Mouse (Mus musculus): ENCODE measurements at regions not wholly inside any gene's neighbourhood (a gene's known extent, or its start where the extent isn't known, plus 50 kb on each side); places are given as distances from the start of the nearest gene placed in this dataset.
A peak's percentile ranks its signal among the peaks of the same experiment; 100 is the strongest.

DNA sequence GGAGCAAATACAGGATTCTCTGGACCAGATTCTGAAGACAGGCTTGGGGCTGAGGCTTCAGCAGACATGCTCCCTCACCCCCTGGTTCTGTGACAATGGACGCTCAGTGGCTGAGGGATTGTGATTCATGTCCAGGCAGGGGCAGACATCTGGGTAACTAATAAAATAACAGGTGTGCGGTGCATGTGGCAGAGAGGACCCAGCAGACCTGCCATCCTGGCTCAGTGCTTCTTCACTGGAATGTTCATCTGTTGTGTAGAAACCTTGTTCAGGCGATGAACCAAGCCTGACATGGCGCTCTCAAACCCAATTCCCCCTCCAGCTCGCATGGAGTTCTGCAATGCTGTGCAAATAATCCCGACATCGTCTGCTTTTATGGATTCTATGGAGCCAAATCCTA lies 183.0 kb downstream of the Ackr3 start:
- 79% methylated on average over 7 of the region's 7 CpGs for WGBS
- Histone ChIP-seq H3K36me3 (ENCODE audit: insufficient read depth, low read length) (no peaks in the 10 kb centered on the region), H3K9ac (replicated peaks; ENCODE audit: low read length) (no peak overlapping the region), H3K4me3 (ENCODE audit: low read length) (no peak overlapping the region), H3K27ac (ENCODE audit: low read length) (no peak overlapping the region), H3K4me1 (ENCODE audit: insufficient read depth, low read length) (no peaks in the 10 kb centered on the region), H3K9me3 (ENCODE audit: low read length) (no peaks in the 10 kb centered on the region), H3K4me2 (replicated peaks; ENCODE audit: low read depth, low read length) (no peak overlapping the region), H3K27me3 (ENCODE audit: insufficient read depth, low read length) (no peaks in the 10 kb centered on the region)
- no peak for ATAC-seq (ENCODE audit: low FRiP score, low TSS enrichment)

DNA sequence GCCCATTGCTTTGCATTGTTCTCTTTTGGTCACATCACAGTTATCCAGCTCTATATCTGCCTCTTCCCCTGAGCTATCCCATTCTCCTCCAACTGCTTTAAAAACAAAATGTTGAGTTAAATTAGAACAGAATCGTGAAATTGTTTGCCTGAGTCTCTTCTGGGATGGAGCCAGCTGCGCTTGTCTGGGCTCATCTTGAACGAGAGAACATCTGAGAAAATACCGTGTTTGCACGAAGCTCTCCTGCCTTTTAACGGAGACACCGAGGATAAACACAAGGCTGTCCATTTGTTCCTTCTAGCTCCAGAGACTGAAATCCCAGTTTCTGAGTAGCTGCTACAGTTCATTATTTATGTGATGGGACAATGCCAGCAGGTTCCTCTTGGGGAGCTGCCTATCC lies 186.6 kb downstream of the Ackr3 start:
- Histone ChIP-seq H3K4me3 (ENCODE audit: low read length) (no peak overlapping the region), H3K9ac (replicated peaks; ENCODE audit: low read length) (no peak overlapping the region), H3K4me2 (replicated peaks; ENCODE audit: low read depth, low read length) (no peak overlapping the region), H3K27me3 (ENCODE audit: insufficient read depth, low read length) (no peaks in the 10 kb centered on the region), H3K36me3 (ENCODE audit: insufficient read depth, low read length) (no peaks in the 10 kb centered on the region), H3K27ac (ENCODE audit: low read length) (no peak overlapping the region), H3K9me3 (ENCODE audit: low read length) (no peaks in the 10 kb centered on the region), H3K4me1 (ENCODE audit: insufficient read depth, low read length) (no peaks in the 10 kb centered on the region)
- no peak for ATAC-seq (ENCODE audit: low FRiP score, low TSS enrichment)
- WGBS = 76% methylated on average over 7 of the region's 7 CpGs

DNA sequence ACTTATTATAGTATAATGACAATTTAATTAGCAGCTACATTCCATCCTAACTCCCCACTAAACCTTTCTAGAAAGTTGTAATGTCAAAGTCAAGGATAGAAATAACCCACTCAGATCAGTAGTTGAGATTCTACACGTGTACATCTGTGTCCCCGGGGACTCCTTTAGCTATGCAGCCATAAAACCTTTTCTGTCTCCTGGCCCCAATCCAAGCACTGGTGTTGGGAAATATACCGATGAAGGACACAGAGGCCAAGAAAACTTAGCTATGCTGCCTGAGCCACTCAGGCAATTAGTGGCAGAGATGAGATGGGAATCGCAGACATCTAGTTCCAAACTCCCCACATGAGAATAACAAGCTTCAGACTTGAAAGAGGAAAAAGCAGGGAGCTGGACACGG lies 190.1 kb downstream of the Ackr3 start:
- H3K9ac ChIP-seq (replicated peaks; ENCODE audit: low read length) = no peak overlapping the region
- H3K4me3 ChIP-seq (ENCODE audit: low read length) = no peak overlapping the region
- no peak overlapping the region for H3K27ac ChIP-seq (ENCODE audit: low read length)
- H3K9me3 ChIP-seq (ENCODE audit: low read length) = no peaks in the 10 kb centered on the region
- no peaks in the 10 kb centered on the region for H3K27me3 ChIP-seq (ENCODE audit: insufficient read depth, low read length)
- H3K36me3 ChIP-seq (ENCODE audit: insufficient read depth, low read length) = no peaks in the 10 kb centered on the region
- H3K4me2 ChIP-seq (replicated peaks; ENCODE audit: low read depth, low read length) = no peak overlapping the region
- ATAC-seq (ENCODE audit: low FRiP score, low TSS enrichment) = no peak
- H3K4me1 ChIP-seq (ENCODE audit: insufficient read depth, low read length) = peaks cover 9% of the 10 kb centered on the region; the same call in 1 of the 2 replicates
- WGBS = 61% methylated on average over 5 of the region's 5 CpGs

DNA sequence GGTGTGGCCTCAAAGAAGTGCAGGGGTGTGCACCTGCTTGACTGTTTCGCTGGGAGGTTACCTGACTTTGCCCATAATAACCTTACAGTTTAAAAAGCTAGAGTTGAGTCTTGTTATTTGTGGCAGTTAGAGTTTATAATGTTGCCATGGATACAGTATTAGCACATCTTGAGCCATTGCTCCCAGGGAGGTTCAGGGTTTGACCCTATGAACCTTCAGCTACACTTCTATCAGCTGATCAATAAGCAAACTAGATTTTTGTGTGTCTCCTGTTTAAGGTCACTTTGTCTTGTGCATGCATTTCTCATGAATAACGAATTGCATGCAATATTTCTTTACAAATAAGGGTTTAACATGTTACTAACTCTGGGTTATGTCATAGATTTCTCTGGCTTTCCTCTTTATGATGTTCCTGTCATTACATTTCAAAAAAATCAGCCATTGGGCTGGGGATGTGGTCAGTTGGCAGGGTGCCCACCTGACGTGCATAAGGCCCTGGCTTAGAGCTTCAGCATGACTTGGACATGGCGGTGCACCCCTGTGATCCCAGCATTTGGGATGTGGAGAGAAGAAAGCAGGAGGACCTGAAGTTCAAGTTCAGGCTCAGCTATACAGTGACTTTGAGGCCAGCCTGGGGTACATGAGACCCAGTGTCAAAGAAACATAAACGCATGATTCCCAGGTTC lies 191.7 kb downstream of the Ackr3 start:
- no peak for ATAC-seq (ENCODE audit: low FRiP score, low TSS enrichment)
- 85% methylated on average over 5 of the region's 5 CpGs for WGBS

DNA sequence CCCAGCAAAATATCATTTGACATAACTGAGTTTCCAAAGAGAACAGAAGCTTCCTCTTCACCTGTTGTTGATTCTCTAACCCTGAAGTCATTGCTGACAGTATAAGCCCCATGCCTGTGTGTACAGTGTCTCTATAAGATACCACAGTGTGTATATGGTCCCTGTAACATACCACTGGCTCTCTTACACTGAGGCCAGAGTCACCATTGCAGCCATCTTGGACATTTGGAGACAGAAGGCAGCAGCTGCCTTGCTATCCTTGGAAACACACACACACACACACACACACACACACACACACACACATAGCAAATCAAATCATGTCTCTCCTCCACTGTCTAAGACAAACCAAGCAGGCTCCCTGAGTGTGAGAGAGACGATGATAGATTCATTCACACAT lies 192.9 kb downstream of the Ackr3 start:
- Histone ChIP-seq H3K4me2 (replicated peaks; ENCODE audit: low read depth, low read length) (no peak overlapping the region), H3K9me3 (ENCODE audit: low read length) (no peaks in the 10 kb centered on the region), H3K27ac (ENCODE audit: low read length) (no peak overlapping the region), H3K36me3 (ENCODE audit: insufficient read depth, low read length) (no peaks in the 10 kb centered on the region), H3K4me3 (ENCODE audit: low read length) (no peak overlapping the region), H3K9ac (replicated peaks; ENCODE audit: low read length) (no peak overlapping the region), H3K27me3 (ENCODE audit: insufficient read depth, low read length) (no peaks in the 10 kb centered on the region), H3K4me1 (ENCODE audit: insufficient read depth, low read length) (peaks cover 13% of the 10 kb centered on the region; the same call in 1 of the 2 replicates)
- no peak for ATAC-seq (ENCODE audit: low FRiP score, low TSS enrichment)
- WGBS = 62% methylated on average over 1 of the region's 1 CpGs

More for the DNA sequence above, 191.7 kb downstream of the Ackr3 start:
- H3K27ac ChIP-seq (ENCODE audit: low read length) = no peak overlapping the region
- no peak overlapping the region for H3K4me3 ChIP-seq (ENCODE audit: low read length)
- H3K27me3 ChIP-seq (ENCODE audit: insufficient read depth, low read length) = no peaks in the 10 kb centered on the region
- H3K36me3 ChIP-seq (ENCODE audit: insufficient read depth, low read length) = no peaks in the 10 kb centered on the region
- H3K4me1 ChIP-seq (ENCODE audit: insufficient read depth, low read length) = peaks cover 9% of the 10 kb centered on the region; the same call in 1 of the 2 replicates
- H3K9me3 ChIP-seq (ENCODE audit: low read length) = no peaks in the 10 kb centered on the region
- no peak overlapping the region for H3K9ac ChIP-seq (replicated peaks; ENCODE audit: low read length)
- H3K4me2 ChIP-seq (replicated peaks; ENCODE audit: low read depth, low read length) = no peak overlapping the region

DNA sequence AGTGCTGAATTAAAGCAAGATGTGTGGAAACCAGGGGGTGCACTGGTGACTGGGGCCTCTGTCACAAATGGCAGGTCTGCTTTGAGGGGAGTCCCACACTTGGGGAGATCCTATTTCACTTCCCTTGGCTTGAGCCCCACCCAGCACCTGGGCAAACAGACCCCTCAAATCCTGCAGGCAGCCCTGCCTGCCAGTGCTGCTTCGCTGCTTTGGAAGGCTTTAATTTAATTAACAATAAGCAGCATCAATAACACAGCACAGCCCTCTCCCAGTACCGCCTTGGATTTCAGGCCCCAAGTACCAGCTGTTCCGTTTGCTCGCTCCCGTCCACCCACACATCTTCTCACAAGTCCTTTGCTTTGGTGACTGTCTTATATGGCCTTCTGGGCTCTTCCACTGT lies 193.6 kb downstream of the Ackr3 start:
- Histone ChIP-seq H3K9ac (replicated peaks; ENCODE audit: low read length) (no peak overlapping the region), H3K9me3 (ENCODE audit: low read length) (no peaks in the 10 kb centered on the region), H3K27ac (ENCODE audit: low read length) (no peak overlapping the region), H3K36me3 (ENCODE audit: insufficient read depth, low read length) (no peaks in the 10 kb centered on the region), H3K27me3 (ENCODE audit: insufficient read depth, low read length) (no peaks in the 10 kb centered on the region), H3K4me3 (ENCODE audit: low read length) (no peak overlapping the region), H3K4me1 (ENCODE audit: insufficient read depth, low read length) (peaks cover 16% of the 10 kb centered on the region; the same call in 1 of the 2 replicates), H3K4me2 (replicated peaks; ENCODE audit: low read depth, low read length) (no peak overlapping the region)
- 0 out of 2 replicates have a peak, but pooled peaks have one; percentile 42 for ATAC-seq (ENCODE audit: low FRiP score, low TSS enrichment)
- 34% methylated on average over 5 of the region's 5 CpGs for WGBS

DNA sequence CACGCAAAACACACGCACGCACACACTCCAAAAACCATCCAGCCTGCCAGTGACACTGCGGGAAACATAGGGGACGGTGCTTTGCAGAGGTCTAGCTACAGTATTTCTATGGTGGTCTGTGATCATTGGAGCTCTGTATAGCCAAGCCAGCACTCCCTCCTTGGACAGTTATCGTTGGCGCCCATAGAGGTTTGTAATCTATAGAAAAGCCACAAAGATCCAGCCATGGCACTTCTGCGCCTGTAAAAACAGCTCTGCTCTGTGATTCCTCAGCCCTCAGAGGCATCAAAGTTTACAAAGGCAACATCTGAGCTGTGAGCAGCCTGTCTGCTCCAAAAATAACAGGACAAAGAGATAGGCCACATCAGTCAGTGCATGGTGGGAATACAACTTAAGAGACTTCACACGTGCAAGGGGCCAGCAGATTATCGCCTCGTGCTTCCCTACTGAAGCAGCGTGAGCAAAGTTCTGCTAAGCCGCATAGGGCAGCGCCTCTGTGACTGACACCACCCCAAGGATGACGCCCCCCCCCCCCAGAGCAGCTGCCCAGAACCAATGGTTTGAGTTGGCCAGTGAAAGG lies 194.7 kb downstream of the Ackr3 start:
- Histone ChIP-seq H3K36me3 (ENCODE audit: insufficient read depth, low read length) (no peaks in the 10 kb centered on the region), H3K27me3 (ENCODE audit: insufficient read depth, low read length) (no peaks in the 10 kb centered on the region), H3K4me2 (replicated peaks; ENCODE audit: low read depth, low read length) (no peak overlapping the region), H3K4me3 (ENCODE audit: low read length) (no peak overlapping the region), H3K27ac (ENCODE audit: low read length) (no peak overlapping the region), H3K4me1 (ENCODE audit: insufficient read depth, low read length) (peaks cover 16% of the 10 kb centered on the region; the same call in 1 of the 2 replicates), H3K9me3 (ENCODE audit: low read length) (no peaks in the 10 kb centered on the region), H3K9ac (replicated peaks; ENCODE audit: low read length) (no peak overlapping the region)
- no peak for ATAC-seq (ENCODE audit: low FRiP score, low TSS enrichment)
- 76% methylated on average over 15 of the region's 15 CpGs for whole genome bisulfite sequencing

DNA sequence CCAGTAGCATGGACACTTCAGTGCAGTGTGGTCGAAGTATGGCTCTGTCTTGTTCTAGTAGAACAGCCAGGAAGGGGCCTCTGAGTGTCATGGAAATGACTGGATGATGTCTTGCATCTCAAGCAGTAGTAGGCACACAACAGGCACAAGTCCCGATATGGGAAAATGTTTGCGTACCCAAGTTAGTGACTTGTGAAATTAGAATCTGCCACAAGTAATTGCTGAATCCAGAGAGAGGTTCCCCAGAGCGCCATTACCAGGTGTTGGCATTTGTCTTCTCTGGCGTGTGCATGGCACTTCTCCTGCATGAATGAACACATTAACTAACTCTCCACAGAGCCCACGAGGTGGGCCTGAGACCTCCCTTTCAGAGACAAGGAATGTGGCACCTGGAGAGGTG lies 199.3 kb downstream of the Ackr3 start:
- WGBS = 46% methylated on average over 6 of the region's 6 CpGs
- ATAC-seq (ENCODE audit: low FRiP score, low TSS enrichment) = no peak
- Histone ChIP-seq H3K27me3 (ENCODE audit: insufficient read depth, low read length) (no peaks in the 10 kb centered on the region), H3K9ac (replicated peaks; ENCODE audit: low read length) (no peak overlapping the region), H3K4me1 (ENCODE audit: insufficient read depth, low read length) (peaks cover 16% of the 10 kb centered on the region; the same call in 1 of the 2 replicates), H3K27ac (ENCODE audit: low read length) (no peak overlapping the region), H3K4me2 (replicated peaks; ENCODE audit: low read depth, low read length) (no peak overlapping the region), H3K9me3 (ENCODE audit: low read length) (no peaks in the 10 kb centered on the region), H3K36me3 (ENCODE audit: insufficient read depth, low read length) (no peaks in the 10 kb centered on the region), H3K4me3 (ENCODE audit: low read length) (no peak overlapping the region)

DNA sequence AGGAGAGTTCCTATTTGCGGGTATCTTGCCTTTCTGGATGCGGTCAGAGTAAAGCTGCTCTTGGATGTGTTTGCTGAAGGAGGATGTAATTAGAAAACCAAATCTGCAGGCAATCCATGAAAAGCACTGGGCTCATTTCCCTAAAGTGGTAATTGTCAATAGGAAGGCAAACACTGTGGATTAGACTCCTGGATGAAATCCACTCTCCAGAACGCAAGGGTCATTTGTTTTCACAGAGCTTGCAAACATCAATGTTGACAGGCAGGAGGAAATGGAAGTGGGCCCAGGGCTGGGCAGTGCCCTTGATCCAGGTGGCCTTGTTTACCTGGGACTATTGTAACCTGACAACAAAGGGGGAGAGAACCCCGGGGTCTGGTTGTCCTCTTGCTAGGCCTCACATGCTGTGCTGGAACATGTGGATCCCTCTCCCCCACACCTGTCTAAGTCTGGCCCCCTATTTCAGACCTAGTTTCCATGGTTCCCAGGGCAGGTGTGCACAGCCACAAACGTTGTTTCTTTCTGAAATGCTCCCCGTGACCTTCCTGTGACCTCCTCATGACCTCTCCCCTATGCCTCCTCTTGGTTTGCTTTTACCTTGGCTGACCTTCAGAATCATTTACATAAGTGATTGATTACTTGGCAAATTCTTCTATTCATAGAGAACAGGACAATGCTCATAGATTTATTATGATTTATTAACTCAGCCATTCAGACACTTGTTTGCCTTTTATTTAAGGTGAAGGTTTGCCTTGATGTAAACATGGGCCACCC lies 197.9 kb upstream of the Cops8 start:
- Histone ChIP-seq H3K9me3 (ENCODE audit: low read length) (no peaks in the 10 kb centered on the region), H3K4me3 (ENCODE audit: low read length) (no peak overlapping the region), H3K4me2 (replicated peaks; ENCODE audit: low read depth, low read length) (no peak overlapping the region), H3K9ac (replicated peaks; ENCODE audit: low read length) (no peak overlapping the region), H3K27ac (ENCODE audit: low read length) (no peak overlapping the region), H3K36me3 (ENCODE audit: insufficient read depth, low read length) (no peaks in the 10 kb centered on the region), H3K27me3 (ENCODE audit: insufficient read depth, low read length) (no peaks in the 10 kb centered on the region), H3K4me1 (ENCODE audit: insufficient read depth, low read length) (peaks cover 16% of the 10 kb centered on the region; the same call in 1 of the 2 replicates)
- no peak for ATAC-seq (ENCODE audit: low FRiP score, low TSS enrichment)
- 51% methylated on average over 6 of the region's 6 CpGs for WGBS

DNA sequence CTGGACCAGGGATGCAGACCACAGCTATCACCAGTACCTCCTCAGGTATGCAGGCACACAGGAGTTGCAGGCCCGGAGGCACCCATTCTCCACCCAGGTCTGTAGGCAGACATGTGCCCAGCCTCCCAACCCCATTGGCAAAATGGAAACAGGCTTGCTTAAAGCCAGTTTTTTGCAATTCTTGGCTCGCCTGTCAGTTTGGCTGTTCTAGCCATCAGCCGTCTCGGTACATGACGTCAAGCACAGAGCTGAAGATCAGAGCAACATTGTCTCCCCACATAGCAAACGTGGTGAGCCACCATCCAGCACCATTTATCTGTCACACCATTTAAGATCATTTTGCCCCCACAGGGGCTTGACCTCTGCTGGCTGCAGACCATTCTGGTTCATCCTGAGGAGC lies 196.1 kb upstream of the Cops8 start:
- no peaks in the 10 kb centered on the region for H3K9me3 ChIP-seq (ENCODE audit: low read length)
- WGBS = 86% methylated on average over 6 of the region's 6 CpGs
- ATAC-seq (ENCODE audit: low FRiP score, low TSS enrichment) = no peak
- H3K4me3 ChIP-seq (ENCODE audit: low read length) = no peak overlapping the region
- no peaks in the 10 kb centered on the region for H3K36me3 ChIP-seq (ENCODE audit: insufficient read depth, low read length)
- H3K4me1 ChIP-seq (ENCODE audit: insufficient read depth, low read length) = peaks cover 11% of the 10 kb centered on the region; the same call in 1 of the 2 replicates
- no peak overlapping the region for H3K9ac ChIP-seq (replicated peaks; ENCODE audit: low read length)
- H3K27ac ChIP-seq (ENCODE audit: low read length) = no peak overlapping the region
- H3K4me2 ChIP-seq (replicated peaks; ENCODE audit: low read depth, low read length) = no peak overlapping the region
- no peaks in the 10 kb centered on the region for H3K27me3 ChIP-seq (ENCODE audit: insufficient read depth, low read length)

All from kidney, embryonic 16.5 days (tissue).